Mouse (Mus musculus): ENCODE results near the gene Adamtsl1. TPM values are rescaled to one million over a fixed set of nuclear protein-coding genes. Genes with fewer than 3 reads are reported as not detected.

The Adamtsl1 gene
- polyA plus RNA-seq, 1 experiment from 2014 or later: 11.5 TPM

DNA sequence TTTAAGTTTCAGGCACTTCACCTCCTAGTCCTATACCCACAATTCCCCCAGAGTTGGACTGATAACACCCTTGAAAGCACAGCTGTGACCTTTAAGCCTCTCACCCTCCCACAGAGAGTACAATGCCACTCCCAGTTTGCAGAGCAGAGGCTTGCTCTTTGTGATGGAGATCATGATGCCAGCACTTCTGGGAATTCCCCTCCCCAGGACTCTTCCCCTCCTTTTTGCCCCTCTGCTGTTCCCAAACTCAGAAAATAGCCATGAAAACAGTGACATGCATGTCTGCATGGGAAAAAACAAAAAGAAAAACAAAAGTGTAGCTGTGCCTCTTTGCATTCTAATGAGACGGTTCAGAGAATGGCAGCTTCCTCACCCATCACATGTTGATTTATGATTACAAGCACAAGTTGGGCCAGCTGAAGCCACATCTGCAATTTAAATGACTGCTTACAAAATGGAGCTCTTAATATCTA is 669.8 kb downstream of the Adamtsl1 start:
- 0% methylated on average over 1 of the region's 1 CpGs for WGBS
- DNase-seq (ENCODE audit: low spot score): no peak
- peak; percentile 27; the same call in 1 of the 2 replicates for ATAC-seq (ENCODE audit: low FRiP score)
- H3K4me1 ChIP-seq (replicated peaks; ENCODE audit: control insufficient read depth, insufficient read depth, low read length): peaks cover 5% of the 10 kb centered on the region; the same call in 1 of the 2 replicates
- H3K9ac ChIP-seq: no peak overlapping the region
- 0 out of 2 replicates have a peak, but pooled peaks cover 5% of the 10 kb centered on the region for H3K9me3 ChIP-seq (ENCODE audit: control insufficient read depth, low read length)
- H3K27ac ChIP-seq: no peak overlapping the region; the same call in 1 of the 2 replicates
- H3K4me3 ChIP-seq (replicated peaks; ENCODE audit: low read length): no peak overlapping the region
- H3K36me3 ChIP-seq (replicated peaks; ENCODE audit: control insufficient read depth, insufficient read depth): no peaks in the 10 kb centered on the region
- no peak overlapping the region for H3K4me2 ChIP-seq (replicated peaks)
- no peaks in the 10 kb centered on the region for H3K27me3 ChIP-seq (ENCODE audit: control insufficient read depth, insufficient read depth, low read length)

DNA sequence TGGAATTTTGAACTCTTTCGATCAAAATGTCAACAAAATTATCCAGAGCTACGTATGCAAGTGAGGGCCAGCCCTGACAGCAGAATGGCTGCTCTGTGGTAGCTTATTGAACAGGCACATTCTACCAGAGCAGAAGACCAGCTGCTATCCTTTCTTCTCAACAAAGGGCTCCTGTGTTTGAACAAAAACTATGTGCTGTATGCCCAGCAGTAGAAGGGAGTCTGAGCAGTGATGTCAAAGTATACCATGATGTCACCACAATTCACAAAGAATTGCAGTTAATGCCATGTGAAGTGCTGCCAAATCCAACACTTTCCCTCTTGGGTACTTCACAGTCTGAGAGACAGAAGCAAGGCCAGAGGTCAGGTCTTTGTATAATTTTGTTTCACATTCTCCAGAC is 675.9 kb downstream of the Adamtsl1 start:
- no peak overlapping the region for H3K4me2 ChIP-seq (replicated peaks)
- H3K9ac ChIP-seq: no peak overlapping the region
- 44% methylated on average over 2 of the region's 2 CpGs for WGBS
- ATAC-seq (ENCODE audit: low FRiP score) (no peak), DNase-seq (ENCODE audit: low spot score) (no peak)
- H3K27ac ChIP-seq: no peak overlapping the region
- H3K27me3 ChIP-seq (ENCODE audit: control insufficient read depth, insufficient read depth, low read length): no peaks in the 10 kb centered on the region
- no peaks in the 10 kb centered on the region for H3K4me1 ChIP-seq (replicated peaks; ENCODE audit: control insufficient read depth, insufficient read depth, low read length)
- no peaks in the 10 kb centered on the region for H3K36me3 ChIP-seq (replicated peaks; ENCODE audit: control insufficient read depth, insufficient read depth)
- 0 out of 2 replicates have a peak, but pooled peaks cover 5% of the 10 kb centered on the region for H3K9me3 ChIP-seq (ENCODE audit: control insufficient read depth, low read length)
- no peak overlapping the region for H3K4me3 ChIP-seq (replicated peaks; ENCODE audit: low read length)

DNA sequence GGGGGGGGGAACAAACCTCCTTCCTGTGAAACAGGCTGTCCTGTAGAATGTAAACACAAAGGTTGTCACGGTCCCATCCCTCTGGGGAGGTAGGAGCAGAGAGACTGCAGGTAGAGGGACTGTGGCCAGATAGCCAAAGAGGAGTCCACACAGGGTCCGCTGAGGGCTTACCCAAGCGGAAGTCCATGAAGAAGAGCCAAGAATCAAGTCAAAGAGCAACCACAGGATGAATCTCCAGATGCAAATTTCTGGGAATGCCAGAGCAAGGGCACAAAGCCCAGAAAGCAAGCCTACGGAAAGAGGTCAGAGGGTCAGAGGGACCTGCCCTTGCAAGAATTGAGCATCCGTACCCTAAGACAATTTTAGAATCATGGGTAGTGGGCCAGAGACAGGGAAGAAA is 677.2 kb downstream of the Adamtsl1 start:
- H3K9me3 ChIP-seq (ENCODE audit: control insufficient read depth, low read length): 0 out of 2 replicates have a peak, but pooled peaks cover 5% of the 10 kb centered on the region
- no peaks in the 10 kb centered on the region for H3K27me3 ChIP-seq (ENCODE audit: control insufficient read depth, insufficient read depth, low read length)
- no peak overlapping the region for H3K9ac ChIP-seq
- 71% methylated on average over 5 of the region's 5 CpGs for WGBS
- ATAC-seq (ENCODE audit: low FRiP score) (no peak), DNase-seq (ENCODE audit: low spot score) (no peak)
- no peaks in the 10 kb centered on the region for H3K36me3 ChIP-seq (replicated peaks; ENCODE audit: control insufficient read depth, insufficient read depth)
- no peak overlapping the region for H3K4me3 ChIP-seq (replicated peaks; ENCODE audit: low read length)
- H3K27ac ChIP-seq: no peak overlapping the region
- no peak overlapping the region for H3K4me2 ChIP-seq (replicated peaks)
- no peaks in the 10 kb centered on the region for H3K4me1 ChIP-seq (replicated peaks; ENCODE audit: control insufficient read depth, insufficient read depth, low read length)

DNA sequence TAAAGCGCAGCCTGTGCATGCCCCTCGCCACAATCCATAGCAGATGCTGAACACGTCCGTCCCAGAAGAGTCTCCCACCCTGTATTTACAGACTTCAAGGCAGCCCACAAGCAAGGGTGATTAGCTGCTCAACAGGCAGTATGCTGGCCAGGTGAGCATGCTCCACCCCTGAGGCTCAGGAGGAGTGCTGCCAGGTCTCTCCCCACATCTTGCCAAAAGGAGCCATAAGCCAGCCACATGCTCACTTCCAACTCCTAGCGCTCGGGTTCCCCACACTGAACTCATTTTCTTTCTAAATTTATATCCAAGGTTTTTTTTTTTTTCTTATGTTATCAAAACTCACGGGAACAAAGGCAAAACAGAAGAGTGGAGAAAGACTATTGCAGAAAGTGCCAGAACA is 687.8 kb downstream of the Adamtsl1 start:
- no peak overlapping the region for H3K9ac ChIP-seq
- no peak overlapping the region for H3K4me3 ChIP-seq (replicated peaks; ENCODE audit: low read length)
- no peak for ATAC-seq (ENCODE audit: low FRiP score)
- H3K4me1 ChIP-seq (replicated peaks; ENCODE audit: control insufficient read depth, insufficient read depth, low read length): no peaks in the 10 kb centered on the region
- DNase-seq (ENCODE audit: low spot score): no peak
- H3K36me3 ChIP-seq (replicated peaks; ENCODE audit: control insufficient read depth, insufficient read depth): no peaks in the 10 kb centered on the region
- no peak overlapping the region for H3K27ac ChIP-seq
- no peaks in the 10 kb centered on the region for H3K27me3 ChIP-seq (ENCODE audit: control insufficient read depth, insufficient read depth, low read length)
- no peaks in the 10 kb centered on the region for H3K9me3 ChIP-seq (ENCODE audit: control insufficient read depth, low read length)
- 89% methylated on average over 7 of the region's 7 CpGs for WGBS
- no peak overlapping the region for H3K4me2 ChIP-seq (replicated peaks)

DNA sequence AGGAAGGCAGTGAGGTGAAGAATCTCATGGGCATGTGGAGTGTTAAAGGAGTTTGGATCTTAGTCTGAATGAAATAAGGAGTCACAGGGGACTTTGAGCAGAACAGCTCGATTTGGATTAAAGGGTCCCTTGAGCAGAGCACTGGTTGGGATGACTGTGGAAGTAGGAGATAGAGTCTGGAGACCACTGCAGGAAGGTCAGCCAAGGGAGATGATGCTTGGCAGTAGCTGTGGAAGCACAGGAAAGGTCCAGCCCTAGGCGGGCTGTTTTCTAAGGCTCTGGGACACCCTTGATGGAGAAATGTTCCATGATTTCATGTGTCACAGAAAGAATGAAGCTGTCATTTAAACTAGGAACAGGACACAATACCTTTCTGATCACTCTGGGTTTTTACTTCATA is 689.3 kb downstream of the Adamtsl1 start:
- H3K4me3 ChIP-seq (replicated peaks; ENCODE audit: low read length): no peak overlapping the region
- no peak for ATAC-seq (ENCODE audit: low FRiP score)
- WGBS: 86% methylated on average over 2 of the region's 2 CpGs
- H3K9ac ChIP-seq: no peak overlapping the region
- H3K27ac ChIP-seq: no peak overlapping the region
- H3K4me1 ChIP-seq (replicated peaks; ENCODE audit: control insufficient read depth, insufficient read depth, low read length): no peaks in the 10 kb centered on the region
- no peaks in the 10 kb centered on the region for H3K36me3 ChIP-seq (replicated peaks; ENCODE audit: control insufficient read depth, insufficient read depth)
- no peaks in the 10 kb centered on the region for H3K9me3 ChIP-seq (ENCODE audit: control insufficient read depth, low read length)
- H3K4me2 ChIP-seq (replicated peaks): no peak overlapping the region
- DNase-seq (ENCODE audit: low spot score): no peak
- no peaks in the 10 kb centered on the region for H3K27me3 ChIP-seq (ENCODE audit: control insufficient read depth, insufficient read depth, low read length)

DNA sequence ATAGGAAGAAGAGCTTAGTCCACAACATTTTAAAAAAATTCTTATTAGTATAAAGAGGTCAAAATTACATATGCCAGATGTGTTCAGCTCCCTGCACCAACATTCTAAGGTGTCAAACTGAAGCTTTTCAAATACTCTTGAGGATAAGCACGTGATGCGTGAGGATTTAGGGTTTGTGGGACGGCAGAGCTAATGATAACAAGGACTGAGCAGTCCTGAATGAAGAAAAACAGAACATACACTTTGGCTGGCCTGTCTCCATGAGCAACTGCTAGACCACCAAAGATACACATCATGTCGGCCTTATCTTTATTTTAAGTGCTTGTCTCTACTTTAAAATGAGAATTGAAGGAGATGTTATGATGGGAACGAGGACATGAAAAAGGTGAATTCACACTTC is 710.9 kb downstream of the Adamtsl1 start:
- ATAC-seq (ENCODE audit: low FRiP score) (no peak), DNase-seq (ENCODE audit: low spot score) (no peak)
- no peaks in the 10 kb centered on the region for H3K9me3 ChIP-seq (ENCODE audit: control insufficient read depth, low read length)
- 87% methylated on average over 5 of the region's 5 CpGs for WGBS
- no peaks in the 10 kb centered on the region for H3K27me3 ChIP-seq (ENCODE audit: control insufficient read depth, insufficient read depth, low read length)
- H3K4me1 ChIP-seq (replicated peaks; ENCODE audit: control insufficient read depth, insufficient read depth, low read length): no peaks in the 10 kb centered on the region
- H3K36me3 ChIP-seq (replicated peaks; ENCODE audit: control insufficient read depth, insufficient read depth): no peaks in the 10 kb centered on the region
- no peak overlapping the region for H3K4me2 ChIP-seq (replicated peaks)
- H3K27ac ChIP-seq: no peak overlapping the region
- H3K4me3 ChIP-seq (replicated peaks; ENCODE audit: low read length): no peak overlapping the region
- no peak overlapping the region for H3K9ac ChIP-seq

DNA sequence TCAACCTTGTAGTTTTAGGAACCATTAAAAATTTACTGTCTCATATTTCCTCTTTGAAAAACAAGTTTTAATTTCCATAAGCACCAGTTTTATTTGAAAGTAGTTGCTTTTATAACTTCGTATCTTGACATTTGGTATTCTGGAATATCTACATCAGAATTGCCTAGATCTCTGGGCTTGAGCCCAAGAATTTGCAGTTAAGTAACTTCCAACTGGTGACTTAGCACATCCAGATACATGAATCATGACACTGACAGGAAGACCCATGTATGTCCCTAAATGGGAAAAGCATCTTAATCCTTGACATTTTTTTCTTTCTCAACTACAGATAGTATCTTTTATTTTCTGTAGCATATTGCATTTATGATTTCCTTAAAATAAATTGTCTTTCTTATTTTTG is 713.1 kb downstream of the Adamtsl1 start:
- Histone ChIP-seq H3K36me3 (replicated peaks; ENCODE audit: control insufficient read depth, insufficient read depth) (no peaks in the 10 kb centered on the region), H3K9me3 (ENCODE audit: control insufficient read depth, low read length) (no peaks in the 10 kb centered on the region), H3K4me3 (replicated peaks; ENCODE audit: low read length) (no peak overlapping the region), H3K27me3 (ENCODE audit: control insufficient read depth, insufficient read depth, low read length) (no peaks in the 10 kb centered on the region), H3K9ac (no peak overlapping the region), H3K4me1 (replicated peaks; ENCODE audit: control insufficient read depth, insufficient read depth, low read length) (no peaks in the 10 kb centered on the region), H3K4me2 (replicated peaks) (no peak overlapping the region), H3K27ac (no peak overlapping the region)
- DNase-seq (ENCODE audit: low spot score) (no peak), ATAC-seq (ENCODE audit: low FRiP score) (no peak)
- 89% methylated on average over 1 of the region's 1 CpGs for WGBS

DNA sequence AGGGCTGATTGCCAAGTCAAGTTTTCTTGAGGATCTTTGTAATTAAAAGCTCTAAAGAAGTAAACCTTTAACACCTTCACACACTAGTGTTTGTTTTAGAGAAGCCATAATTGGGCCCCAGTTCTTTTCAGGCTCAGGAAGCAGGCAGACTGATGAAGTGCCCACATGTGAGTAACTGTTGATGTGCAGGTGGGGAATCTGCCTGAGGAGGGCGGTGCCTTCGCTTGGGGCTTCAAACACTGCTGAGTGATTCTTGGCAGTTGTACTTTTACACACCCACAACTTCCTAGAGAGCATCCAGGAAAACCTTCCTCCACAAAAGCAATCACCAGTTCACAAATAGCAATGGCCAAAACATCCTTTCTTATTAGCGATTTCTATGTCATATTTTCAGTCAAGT is 719.2 kb downstream of the Adamtsl1 start:
- no peak overlapping the region for H3K9ac ChIP-seq
- 87% methylated on average over 3 of the region's 3 CpGs for WGBS
- no peaks in the 10 kb centered on the region for H3K27me3 ChIP-seq (ENCODE audit: control insufficient read depth, insufficient read depth, low read length)
- no peaks in the 10 kb centered on the region for H3K36me3 ChIP-seq (replicated peaks; ENCODE audit: control insufficient read depth, insufficient read depth)
- H3K4me2 ChIP-seq (replicated peaks): no peak overlapping the region
- no peaks in the 10 kb centered on the region for H3K4me1 ChIP-seq (replicated peaks; ENCODE audit: control insufficient read depth, insufficient read depth, low read length)
- H3K4me3 ChIP-seq (replicated peaks; ENCODE audit: low read length): no peak overlapping the region
- no peak overlapping the region for H3K27ac ChIP-seq
- DNase-seq (ENCODE audit: low spot score): no peak
- no peaks in the 10 kb centered on the region for H3K9me3 ChIP-seq (ENCODE audit: control insufficient read depth, low read length)
- no peak for ATAC-seq (ENCODE audit: low FRiP score)

DNA sequence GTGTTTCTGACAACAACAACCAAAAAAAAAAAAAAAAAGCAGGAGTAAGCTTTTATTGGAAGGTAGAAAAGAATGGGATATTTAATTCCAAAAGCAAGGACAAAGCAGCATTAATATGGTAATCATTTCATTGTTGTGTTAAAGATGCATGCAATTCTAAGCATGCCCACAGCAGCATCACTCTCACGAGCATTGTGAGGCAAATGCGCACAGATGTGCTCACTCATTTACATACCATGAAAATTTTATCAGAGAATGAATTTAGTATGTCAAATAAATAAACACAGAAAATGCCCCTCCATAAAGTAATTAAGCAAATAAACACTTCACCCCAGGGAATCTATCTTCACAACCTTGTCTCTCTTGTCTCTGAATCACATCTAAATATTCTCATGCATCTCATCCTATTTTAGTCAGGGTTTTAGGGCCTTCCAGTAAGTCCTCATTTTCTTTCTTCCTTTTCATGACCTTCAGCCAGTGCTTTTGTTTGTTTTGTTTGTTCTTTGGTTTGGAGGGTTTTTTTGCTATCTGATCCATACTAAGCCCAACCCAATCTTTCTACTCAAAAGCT is 728.0 kb downstream of the Adamtsl1 start:
- no peaks in the 10 kb centered on the region for H3K9me3 ChIP-seq (ENCODE audit: control insufficient read depth, low read length)
- H3K27ac ChIP-seq: no peak overlapping the region
- 13% methylated on average over 2 of the region's 2 CpGs for WGBS
- no peak overlapping the region for H3K9ac ChIP-seq
- no peak overlapping the region for H3K4me3 ChIP-seq (replicated peaks; ENCODE audit: low read length)
- no peak for DNase-seq (ENCODE audit: low spot score)
- H3K4me1 ChIP-seq (replicated peaks; ENCODE audit: control insufficient read depth, insufficient read depth, low read length): peaks cover 5% of the 10 kb centered on the region; the same call in 1 of the 2 replicates
- H3K36me3 ChIP-seq (replicated peaks; ENCODE audit: control insufficient read depth, insufficient read depth): no peaks in the 10 kb centered on the region
- H3K4me2 ChIP-seq (replicated peaks): no peak overlapping the region
- no peaks in the 10 kb centered on the region for H3K27me3 ChIP-seq (ENCODE audit: control insufficient read depth, insufficient read depth, low read length)
- ATAC-seq (ENCODE audit: low FRiP score): peak; percentile 76; the same call in 1 of the 2 replicates

DNA sequence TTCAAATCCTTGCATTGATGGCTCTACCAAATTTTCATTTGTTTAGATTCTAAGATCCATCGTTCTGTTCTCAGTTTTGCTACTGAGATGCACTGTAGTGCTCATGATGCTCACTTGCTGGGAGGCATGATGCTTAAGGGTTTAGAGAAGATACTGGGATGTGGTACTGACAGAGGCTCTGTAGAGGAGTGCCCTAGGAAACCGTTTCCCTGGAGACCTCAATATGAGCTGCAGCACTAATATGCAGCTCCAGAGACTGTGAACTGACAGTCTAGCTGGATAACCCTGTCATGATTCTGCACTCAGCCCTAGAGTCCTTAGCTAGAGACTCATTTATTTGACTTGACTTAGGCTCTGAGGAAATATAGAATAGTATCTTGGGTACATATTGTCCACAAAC is 756.1 kb downstream of the Adamtsl1 start:
- 47% methylated on average over 2 of the region's 2 CpGs for WGBS
- DNase-seq (ENCODE audit: low spot score) (no peak), ATAC-seq (ENCODE audit: low FRiP score) (no peak)
- no peaks in the 10 kb centered on the region for H3K36me3 ChIP-seq (replicated peaks; ENCODE audit: control insufficient read depth, insufficient read depth)
- H3K27me3 ChIP-seq (ENCODE audit: control insufficient read depth, insufficient read depth, low read length): no peaks in the 10 kb centered on the region
- H3K9ac ChIP-seq: no peak overlapping the region
- no peak overlapping the region for H3K27ac ChIP-seq
- H3K4me1 ChIP-seq (replicated peaks; ENCODE audit: control insufficient read depth, insufficient read depth, low read length): no peaks in the 10 kb centered on the region
- H3K4me3 ChIP-seq (replicated peaks; ENCODE audit: low read length): no peak overlapping the region
- H3K4me2 ChIP-seq (replicated peaks): no peak overlapping the region
- H3K9me3 ChIP-seq (ENCODE audit: control insufficient read depth, low read length): no peaks in the 10 kb centered on the region

Data from hindbrain, embryonic 14.5 days (tissue).